Mouse (Mus musculus) kidney, adult 2 months (tissue): ENCODE data around the gene Ppp1r8.

ENCODE experiments used
- CTCF ChIP-seq: fragments of 200-500 bp; conservative IDR thresholded peaks from 2 replicates; pipeline ENCODE4 v1.5.1; 2011; ENCODE audit warnings: low read depth, mild to moderate bottlenecking, control low read depth, low read length, moderate library complexity, mixed read lengths; ENCODE audit not compliant: insufficient read depth, insufficient read length
- POLR2A ChIP-seq: fragments of 200-500 bp; IDR thresholded peaks from one replicate; pipeline ENCODE4 v1.6.1; 2011; ENCODE audit warnings: low read depth, low read length, control low read depth

DNA sequence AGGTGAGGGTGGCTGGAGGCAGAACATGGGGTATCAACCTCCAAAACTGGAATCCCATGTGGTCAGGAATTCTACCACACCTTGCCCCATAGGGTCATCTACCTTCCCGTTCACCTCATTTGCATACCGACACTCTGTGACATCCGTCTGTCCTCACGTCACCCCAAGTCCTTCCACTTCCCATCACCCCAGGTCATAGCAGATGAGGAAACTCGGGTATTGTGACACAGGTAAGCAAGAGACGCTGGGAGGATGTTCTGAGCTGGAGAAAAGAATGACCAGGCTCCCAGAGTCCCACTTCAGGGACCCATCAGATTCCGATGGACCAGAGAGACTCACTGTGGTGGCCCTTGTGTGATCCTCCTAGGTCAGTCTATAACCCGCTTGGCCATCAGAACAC is 48.2 kb downstream of the Ppp1r8 start:
- TF ChIP-seq CTCF (no peak), POLR2A (no peak)
